8 mouse cellular contexts compared by ENCODE assay signal in the genomic region with DNA sequence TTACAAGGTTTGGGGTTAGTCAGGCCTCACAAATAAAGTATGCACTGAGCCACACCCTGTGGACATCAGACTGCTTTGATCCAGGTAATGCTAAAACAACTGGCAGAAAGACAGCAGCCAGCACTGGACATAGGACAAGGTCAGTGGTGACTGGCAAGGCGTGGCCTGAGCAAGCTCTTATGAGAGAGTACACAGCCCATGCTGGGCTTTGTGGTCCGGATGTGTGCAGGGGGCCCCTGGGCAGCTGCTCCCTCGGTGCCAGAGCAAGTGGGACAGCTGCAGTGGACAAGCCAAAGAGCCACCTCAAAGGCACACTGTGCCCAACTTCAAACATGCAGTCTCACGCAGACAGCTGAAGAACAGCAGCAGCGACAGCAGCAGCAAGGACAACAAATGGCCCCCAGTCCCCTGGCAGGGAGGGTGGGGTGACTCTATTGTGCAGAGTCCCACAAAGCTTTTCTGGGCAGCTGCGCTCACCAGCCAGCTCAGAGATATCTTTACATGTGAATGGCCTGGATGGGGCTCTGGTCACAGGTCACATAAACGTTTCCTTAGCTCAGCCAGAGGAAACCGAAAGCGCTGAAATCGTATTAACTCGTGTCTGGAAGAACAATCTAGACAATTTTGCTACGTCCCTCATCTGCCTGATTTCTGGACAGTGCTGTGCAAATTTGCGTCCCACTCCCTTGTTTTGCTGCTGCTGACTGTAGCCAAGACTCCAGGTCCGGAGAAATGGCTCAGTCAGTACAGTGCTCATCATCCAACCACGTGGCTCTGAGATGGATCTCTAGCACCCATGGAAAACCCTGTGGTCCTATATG.
DNase-seq lines count a peak whose midpoint lies in the region; ATAC-seq lines count a peak whose summit lies in the region.

No protein-coding gene starts in this region.

- no peaks in the 10 kb centered on the region for H3K9me3 ChIP-seq in embryonic facial prominence, embryonic 13.5 days
- H3K9me3 ChIP-seq in midbrain, embryonic 13.5 days = no peaks in the 10 kb centered on the region

- no peak overlapping the region for H3K4me3 ChIP-seq in embryonic facial prominence, embryonic 13.5 days
- H3K4me3 ChIP-seq in midbrain, embryonic 13.5 days (replicated peaks) = no peak overlapping the region

- WGBS in embryonic facial prominence, embryonic 13.5 days = 32% methylated on average over 15 of the region's 15 CpGs
- 5% methylated on average over 15 of the region's 15 CpGs for WGBS in midbrain, embryonic 13.5 days

- peaks cover 17% of the 10 kb centered on the region for H3K4me1 ChIP-seq in embryonic facial prominence, embryonic 13.5 days
- H3K4me1 ChIP-seq in midbrain, embryonic 13.5 days (replicated peaks) = peaks cover 16% of the 10 kb centered on the region

- H3K4me2 ChIP-seq in embryonic facial prominence, embryonic 13.5 days = peak overlapping the region; percentile 20; the same call in 1 of the 2 replicates
- H3K4me2 ChIP-seq in midbrain, embryonic 13.5 days (replicated peaks) = peak overlapping the region; percentile 36

- no peak overlapping the region for H3K9ac ChIP-seq in embryonic facial prominence, embryonic 13.5 days
- H3K9ac ChIP-seq in midbrain, embryonic 13.5 days (replicated peaks) = no peak overlapping the region

- DNase-seq in adrenal gland, postnatal 14 days = peak; percentile 49
- DNase-seq in heart, postnatal 4 days = peak; percentile 24
- peak; percentile 13 for DNase-seq in liver
- no peak for DNase-seq in layer of hippocampus, postnatal 25 days (ENCODE audit: extremely low spot score in 1 of 2, low spot score in 1 of 2)
- no peak for DNase-seq in layer of hippocampus, postnatal 14 days (ENCODE audit: low spot score in 2 of 2)
- DNase-seq in ovary, postnatal 14 days (ENCODE audit: low spot score) = no peak

- H3K36me3 ChIP-seq in embryonic facial prominence, embryonic 13.5 days = no peaks in the 10 kb centered on the region
- no peaks in the 10 kb centered on the region for H3K36me3 ChIP-seq in midbrain, embryonic 13.5 days

- H3K27ac ChIP-seq in embryonic facial prominence, embryonic 13.5 days = no peak overlapping the region
- H3K27ac ChIP-seq in midbrain, embryonic 13.5 days = peak overlapping the region; percentile 60

- ATAC-seq in embryonic facial prominence, embryonic 13.5 days (ENCODE audit: insufficient number of reproducible peaks, insufficient read depth, low FRiP score, low TSS enrichment, low read depth) = no peak
- peak; percentile 92 for ATAC-seq in midbrain, embryonic 13.5 days

- peaks cover 12% of the 10 kb centered on the region for H3K27me3 ChIP-seq in embryonic facial prominence, embryonic 13.5 days
- 0 out of 2 replicates have a peak, but pooled peaks cover 8% of the 10 kb centered on the region for H3K27me3 ChIP-seq in midbrain, embryonic 13.5 days

Comparison
In these comparisons a context has a peak if more than half of its experiments do, and no peak if none do; other contexts are left out.
1. DNase-seq: peak in adrenal gland, postnatal 14 days (single experiment), heart, postnatal 4 days (single experiment) and liver (single experiment); none in layer of hippocampus, postnatal 25 days (0 of 2), layer of hippocampus, postnatal 14 days (0 of 2) and ovary, postnatal 14 days (single experiment).